Mouse (Mus musculus): Measurements from ENCODE around the gene Tpo. TPM values are rescaled to one million over a fixed set of nuclear protein-coding genes. Genes with fewer than 3 reads are reported as not detected.

Tpo gene
- polyA plus RNA-seq, 1 experiment from 2014 or later = not detected

Other genes starting within 250 kb of the Tpo start
- gene Pxdn, start 195.0 kb downstream of the Tpo start, polyA plus RNA-seq (2015; fragmentation: Nextera tagmentation; extraction: Ambion mirVana) = 105 and 107 TPM in 2 replicates
- gene Sntg2, start 240.8 kb upstream of the Tpo start, polyA plus RNA-seq (2015; fragmentation: Nextera tagmentation; extraction: Ambion mirVana) = 6.0 and 7.8 TPM in 2 replicates

All from kidney, embryonic 16.5 days (tissue).